Mouse (Mus musculus): Measurements from ENCODE around the gene Fbxw8.

DNA sequence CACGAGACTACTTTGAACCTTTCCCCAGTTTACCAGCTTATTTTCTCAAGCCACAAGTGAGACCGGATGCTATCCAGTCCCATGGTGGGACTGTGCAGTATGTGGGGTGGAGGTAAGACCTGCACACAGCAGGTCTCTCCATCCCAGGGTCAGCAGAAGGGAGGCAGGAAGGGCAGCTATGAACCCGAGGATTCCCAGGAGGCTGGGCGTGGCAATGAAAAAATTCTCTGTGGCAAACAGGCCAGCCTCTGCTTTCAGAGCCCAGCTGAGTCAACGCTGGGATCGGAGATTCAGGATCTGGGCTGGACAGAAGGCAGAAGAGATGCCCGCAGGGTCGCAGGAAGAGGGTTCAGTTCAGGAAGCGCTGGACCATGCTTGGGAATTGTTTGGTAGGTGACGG is 8.0 kb downstream of the Fbxw8 start:
- no peak for TF ChIP-seq NANOG (IDR thresholded peaks at IDR 0.05; ENCODE audit: borderline replicate concordance, low read length)
- TF ChIP-seq CTCF (conservative IDR thresholded peaks at IDR 0.05; ENCODE audit: low read length): no peak

Data from E14TG2a.4 (cell line).